Mouse (Mus musculus): ENCODE data around the gene Gm26992.
"Not testable (repeated sequence)": the region's sequence is repeated elsewhere in the genome, so short reads cannot be mapped to it uniquely, and the experiment has no call there.

The Gm26992 gene

GRCm38 (mm10) chrX:103421710-103422109, at the start of gene Gm26992:
Gm26992 (plus strand) TSS chrX:103422010.
- no peak for DNase-seq (ENCODE audit: low spot score)

GRCm38 (mm10) chrX:103374250-103374649, 47.6 kb upstream of the Gm26992 start:
- peak; percentile 40 for DNase-seq (ENCODE audit: low spot score)

GRCm38 (mm10) chrX:103384528-103384927, 37.3 kb upstream of the Gm26992 start:
- DNase-seq (ENCODE audit: low spot score): no peak

- DNase-seq (ENCODE audit: low spot score): no peak
These were observed 33.7 kb upstream of the Gm26992 start for GRCm38 (mm10) chrX:103388131-103388530.

- no peak for DNase-seq (ENCODE audit: low spot score)
These were observed 28.0 kb upstream of the Gm26992 start for GRCm38 (mm10) chrX:103393841-103394240.

- DNase-seq (ENCODE audit: low spot score): peak; percentile 5
These were observed 16.8 kb upstream of the Gm26992 start for GRCm38 (mm10) chrX:103405021-103405420.

GRCm38 (mm10) chrX:103414167-103414566, 7.6 kb upstream of the Gm26992 start, which contains the start of gene Tsx:
Tsx (plus strand) TSS chrX:103414467.
- no peak for DNase-seq (ENCODE audit: low spot score)

- no peak for DNase-seq (ENCODE audit: low spot score)
These were observed 5.9 kb downstream of the Gm26992 start for GRCm38 (mm10) chrX:103427677-103428076.

GRCm38 (mm10) chrX:103432293-103432692, 10.5 kb downstream of the Gm26992 start:
- DNase-seq (ENCODE audit: low spot score): no peak

GRCm38 (mm10) chrX:103438023-103438422, 16.2 kb downstream of the Gm26992 start:
- no peak for DNase-seq (ENCODE audit: low spot score)

- DNase-seq (ENCODE audit: low spot score): peak; percentile 83
These were observed 19.0 kb downstream of the Gm26992 start for GRCm38 (mm10) chrX:103440803-103441202.

- peak; percentile 80 for DNase-seq (ENCODE audit: low spot score)
These were observed 21.9 kb downstream of the Gm26992 start for GRCm38 (mm10) chrX:103443755-103444154.

- peak; percentile 43 for DNase-seq (ENCODE audit: low spot score)
These were observed 25.8 kb downstream of the Gm26992 start for GRCm38 (mm10) chrX:103447539-103448169.

GRCm38 (mm10) chrX:103448429-103448828, 26.6 kb downstream of the Gm26992 start:
- DNase-seq (ENCODE audit: low spot score): not testable (repeated sequence)

GRCm38 (mm10) chrX:103448943-103449722, 27.3 kb downstream of the Gm26992 start:
- not testable (repeated sequence) for DNase-seq (ENCODE audit: low spot score)

GRCm38 (mm10) chrX:103452815-103453214, 31.0 kb downstream of the Gm26992 start:
- no peak for DNase-seq (ENCODE audit: low spot score)

- DNase-seq (ENCODE audit: low spot score): no peak
These were observed 38.2 kb downstream of the Gm26992 start for GRCm38 (mm10) chrX:103460056-103460455.

GRCm38 (mm10) chrX:103468998-103469397, 47.2 kb downstream of the Gm26992 start:
- no peak for DNase-seq (ENCODE audit: low spot score)

GRCm38 (mm10) chrX:103472346-103472745, 50.5 kb downstream of the Gm26992 start:
- no peak for DNase-seq (ENCODE audit: low spot score)

GRCm38 (mm10) chrX:103477507-103477906, 55.7 kb downstream of the Gm26992 start:
- peak; percentile 85 for DNase-seq (ENCODE audit: low spot score)

GRCm38 (mm10) chrX:103481243-103482096, 59.7 kb downstream of the Gm26992 start:
- DNase-seq (ENCODE audit: low spot score): peak; percentile 79

- DNase-seq (ENCODE audit: low spot score): no peak
These were observed 60.3 kb downstream of the Gm26992 start for GRCm38 (mm10) chrX:103482097-103482451.
